ENCODE assay signal across 25 mouse cellular contexts in the genomic region with DNA sequence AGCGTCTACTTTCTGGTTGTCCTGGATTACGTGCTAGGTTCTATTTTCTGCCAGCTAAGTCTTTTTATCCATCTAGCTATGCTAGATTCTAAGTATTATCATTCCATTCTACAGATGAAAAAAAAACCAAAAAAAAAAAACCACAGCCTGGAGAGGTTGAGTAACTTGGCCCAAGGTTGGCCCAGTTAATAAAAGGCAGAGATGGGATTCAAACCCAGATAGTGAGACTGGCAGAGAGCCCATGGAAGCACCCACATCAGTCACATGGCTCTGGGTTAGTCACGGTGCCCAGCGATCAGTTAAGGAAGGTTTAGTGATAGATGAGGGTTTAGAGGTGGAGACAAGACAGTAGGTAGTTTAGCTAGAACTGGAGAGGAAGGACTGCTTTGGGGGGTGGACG.
"Had no signal": no experiment of that assay in that cellular context is flagged by ENCODE, and none has a peak within 500 bp of the region (broad histone marks: within the 10 kb centered on the region; RNA-seq: fewer than 3 reads in every experiment).

No protein-coding gene starts in this region.

- H3K4me2 ChIP-seq: limb, embryonic 12.5 days; limb, embryonic 15.5 days; liver, embryonic 11.5 days; lung, embryonic 14.5 days; midbrain, embryonic 11.5 days; neural tube, embryonic 12.5 days; neural tube, embryonic 15.5 days had no signal

- H3K27ac ChIP-seq: left cerebral cortex, adult 2 months; limb, embryonic 12.5 days; limb, embryonic 15.5 days; liver, embryonic 14.5 days; macrophage; neural tube, embryonic 12.5 days; neural tube, embryonic 15.5 days; stomach, postnatal 0 days had no signal

- ATAC-seq: liver, postnatal 0 days; lung, postnatal 0 days had no signal

- H3K4me1 ChIP-seq: limb, embryonic 12.5 days; neural tube, embryonic 12.5 days; neural tube, embryonic 15.5 days had no signal

- H3K9ac ChIP-seq: limb, embryonic 12.5 days; limb, embryonic 15.5 days; liver, embryonic 14.5 days; liver, postnatal 0 days; lung, embryonic 14.5 days; neural tube, embryonic 12.5 days; neural tube, embryonic 15.5 days had no signal

- H3K9me3 ChIP-seq: limb, embryonic 12.5 days; limb, embryonic 15.5 days; megakaryocyte, embryonic 14.5 days; neural tube, embryonic 12.5 days; neural tube, embryonic 15.5 days had no signal

- H3K27me3 ChIP-seq: limb, embryonic 12.5 days; limb, embryonic 15.5 days; megakaryocyte, embryonic 14.5 days; neural tube, embryonic 12.5 days; neural tube, embryonic 15.5 days had no signal

- H3K36me3 ChIP-seq: limb, embryonic 12.5 days; limb, embryonic 15.5 days; neural tube, embryonic 12.5 days; neural tube, embryonic 15.5 days had no signal

- DNase-seq: kidney, adult 9 months; kidney, postnatal 14 days; kidney, postnatal 4 days; layer of hippocampus, postnatal 36 days; liver, postnatal 0 days; lung, embryonic 14.5 days; midbrain, embryonic 14.5 days; right cerebral cortex, adult 18-20 months; right cerebral cortex, postnatal 14 days; right cerebral cortex, postnatal 4 days; thymus, adult 2 months; thymus, postnatal 14 days; thymus, postnatal 4 days had no signal

- H3K4me3 ChIP-seq: left cerebral cortex, adult 2 months; limb, embryonic 12.5 days; limb, embryonic 15.5 days; megakaryocyte, embryonic 14.5 days; neural tube, embryonic 12.5 days; neural tube, embryonic 15.5 days had no signal
